11 mouse cellular contexts compared by ENCODE assay signal in the genomic region with DNA sequence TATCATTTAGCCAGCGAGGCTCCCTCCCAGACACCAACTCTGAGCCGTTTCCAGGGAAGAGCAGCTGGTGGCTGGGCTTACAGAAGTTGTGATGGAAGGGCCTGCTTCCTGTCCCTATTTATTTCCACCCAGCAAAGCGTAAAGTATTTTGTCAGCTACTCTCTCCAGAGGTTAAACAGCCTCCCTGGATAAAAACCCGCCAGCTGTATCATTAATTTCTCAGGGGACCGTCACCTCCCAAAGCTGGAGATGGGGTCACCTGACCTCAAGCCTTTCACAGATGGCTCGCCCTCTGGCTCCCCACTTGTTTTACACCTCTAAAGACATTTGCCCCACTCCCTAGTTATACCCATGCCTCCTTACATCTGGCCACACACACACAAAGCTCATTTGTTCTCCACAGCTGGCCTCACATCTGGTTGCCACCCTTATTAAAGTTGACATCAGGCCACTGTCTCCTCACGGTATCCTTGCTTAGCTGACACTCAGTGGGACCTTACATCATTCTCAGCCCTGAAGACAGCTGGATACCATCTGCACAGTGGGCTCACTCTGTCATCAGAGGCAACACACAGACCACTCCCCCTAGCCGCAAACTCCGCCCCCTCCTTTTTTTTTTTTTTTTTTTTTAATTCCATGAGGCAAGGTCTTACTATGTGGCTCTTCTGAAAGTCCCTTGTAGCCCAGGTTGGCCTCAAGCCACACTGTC. TPM values are rescaled to one million over a fixed set of nuclear protein-coding genes. Genes with fewer than 3 reads are reported as not detected.
A peak's percentile ranks its signal among the peaks of the same experiment; 100 is the strongest.
DNase-seq lines count a peak whose midpoint lies in the region; ATAC-seq and TF ChIP-seq lines count a peak whose summit lies in the region.
"Had no signal": no experiment of that assay in that cellular context is flagged by ENCODE, and none has a peak within 500 bp of the region (broad histone marks: within the 10 kb centered on the region; RNA-seq: fewer than 3 reads in every experiment).

No protein-coding gene starts in this region.

- no peaks in the 10 kb centered on the region for H3K27me3 ChIP-seq in forebrain, embryonic 11.5 days (ENCODE audit: control insufficient read depth, insufficient read depth, low read length)
- peaks cover 8% of the 10 kb centered on the region for H3K27me3 ChIP-seq in forebrain, embryonic 10.5 days (ENCODE audit: poor library complexity, severe bottlenecking)
- H3K27me3 ChIP-seq in lung, embryonic 15.5 days, result no peaks in the 10 kb centered on the region
- no peaks in the 10 kb centered on the region for H3K27me3 ChIP-seq in hindbrain, postnatal 0 days (ENCODE audit: insufficient read depth, low read length)

- no peak for TF ChIP-seq CTCF in hindbrain, postnatal 0 days (IDR thresholded peaks at IDR 0.05; ENCODE audit: low read depth)

- H3K4me2 ChIP-seq in forebrain, embryonic 11.5 days (ENCODE audit: low read depth, low read length, severe bottlenecking), result no peak overlapping the region
- no peak overlapping the region for H3K4me2 ChIP-seq in lung, embryonic 15.5 days
- H3K4me2 ChIP-seq in hindbrain, postnatal 0 days (ENCODE audit: low read depth, low read length), result no peak overlapping the region
- H3K4me2 ChIP-seq: liver, embryonic 11.5 days had no signal

- 57% methylated on average over 9 of the region's 9 CpGs for WGBS in forebrain, embryonic 11.5 days
- WGBS in forebrain, embryonic 10.5 days, result 50% methylated on average over 9 of the region's 9 CpGs
- WGBS in lung, embryonic 15.5 days, result 39% methylated on average over 9 of the region's 9 CpGs
- 35% methylated on average over 9 of the region's 9 CpGs for WGBS in hindbrain, postnatal 0 days

- H3K27ac ChIP-seq in forebrain, embryonic 11.5 days (ENCODE audit: low read depth, low read length), result no peak overlapping the region
- H3K27ac ChIP-seq in forebrain, embryonic 10.5 days, result no peak overlapping the region
- H3K27ac ChIP-seq in lung, embryonic 15.5 days, result no peak overlapping the region
- no peak overlapping the region for H3K27ac ChIP-seq in hindbrain, postnatal 0 days

- H3K4me1 ChIP-seq in forebrain, embryonic 11.5 days (replicated peaks; ENCODE audit: control insufficient read depth, insufficient read depth, low read length), result no peaks in the 10 kb centered on the region
- peaks cover 28% of the 10 kb centered on the region for H3K4me1 ChIP-seq in forebrain, embryonic 10.5 days
- 0 out of 2 replicates have a peak, but pooled peaks cover 10% of the 10 kb centered on the region for H3K4me1 ChIP-seq in lung, embryonic 15.5 days
- H3K4me1 ChIP-seq in hindbrain, postnatal 0 days (ENCODE audit: insufficient read depth, low read length), result no peaks in the 10 kb centered on the region

- H3K4me3 ChIP-seq in forebrain, embryonic 11.5 days (ENCODE audit: low read depth, low read length), result no peak overlapping the region
- H3K4me3 ChIP-seq in forebrain, embryonic 10.5 days, result no peak overlapping the region
- no peak overlapping the region for H3K4me3 ChIP-seq in lung, embryonic 15.5 days
- no peak overlapping the region for H3K4me3 ChIP-seq in hindbrain, postnatal 0 days (ENCODE audit: low read length)

- H3K9ac ChIP-seq in forebrain, embryonic 11.5 days (ENCODE audit: low read length), result no peak overlapping the region
- no peak overlapping the region for H3K9ac ChIP-seq in lung, embryonic 15.5 days
- no peak overlapping the region for H3K9ac ChIP-seq in hindbrain, postnatal 0 days (replicated peaks; ENCODE audit: low read length)

- H3K36me3 ChIP-seq in forebrain, embryonic 11.5 days (ENCODE audit: control insufficient read depth, insufficient read depth, low read length), result no peaks in the 10 kb centered on the region
- no peaks in the 10 kb centered on the region for H3K36me3 ChIP-seq in forebrain, embryonic 10.5 days (replicated peaks)
- no peaks in the 10 kb centered on the region for H3K36me3 ChIP-seq in lung, embryonic 15.5 days
- no peaks in the 10 kb centered on the region for H3K36me3 ChIP-seq in hindbrain, postnatal 0 days (ENCODE audit: insufficient read depth, low read length)

- H3K9me3 ChIP-seq in forebrain, embryonic 11.5 days (ENCODE audit: control insufficient read depth, low read length), result no peaks in the 10 kb centered on the region
- H3K9me3 ChIP-seq in forebrain, embryonic 10.5 days, result no peaks in the 10 kb centered on the region
- H3K9me3 ChIP-seq in lung, embryonic 15.5 days, result no peaks in the 10 kb centered on the region
- no peaks in the 10 kb centered on the region for H3K9me3 ChIP-seq in hindbrain, postnatal 0 days (ENCODE audit: low read length)

- 0 out of 2 replicates have a peak, but pooled peaks have one; percentile 33 for ATAC-seq in forebrain, embryonic 11.5 days (replicated peaks; ENCODE audit: low FRiP score)
- ATAC-seq in lung, embryonic 15.5 days (ENCODE audit: borderline replicate concordance, extremely low read depth, low FRiP score, low TSS enrichment), result peak; percentile 62; the same call in 1 of the 2 replicates
- ATAC-seq in hindbrain, postnatal 0 days, result peak; percentile 45; the same call in 1 of the 2 replicates

- DNase-seq in forebrain, embryonic 11.5 days (ENCODE audit: low spot score), result no peak
- DNase-seq in forebrain, embryonic 10.5 days (ENCODE audit: extremely low spot score, low spot score), result no peak
- no peak for DNase-seq in lung, postnatal 36 days
- peak; percentile 19 for DNase-seq in hindbrain, postnatal 0 days (ENCODE audit: low spot score)
- DNase-seq in retina, postnatal 1 day, result peak; percentile 41
- no peak for DNase-seq in cerebellum, adult 9-11 months
- no peak for DNase-seq in thymus, postnatal 36 days
- DNase-seq: gastrocnemius, postnatal 25 days had no signal

RNA-seq across cellular contexts. Expression of a gene that starts 4.8 kb away (rescaled TPM):
- 1.9 and 4.8 TPM in 2 replicates for polyA plus RNA-seq in forebrain, embryonic 11.5 days (2014; fragmentation: Nextera tagmentation; extraction: Ambion mirVana)
- 3.4 and 4.5 TPM in 2 replicates for polyA plus RNA-seq in forebrain, embryonic 10.5 days (2016; fragmentation: Nextera tagmentation; extraction: Ambion mirVana)
- 4.6 and 5.4 TPM in 2 replicates for polyA plus RNA-seq in lung, embryonic 15.5 days (2015; fragmentation: Nextera tagmentation; extraction: Ambion mirVana)
- 2.3 and 4.8 TPM in 2 replicates for total RNA-seq in hindbrain, postnatal 0 days (2014; rRNA removed)
- polyA plus RNA-seq in hindbrain, postnatal 0 days (2015; fragmentation: Nextera tagmentation; extraction: Ambion mirVana), result 1.1 and 1.5 TPM in 2 replicates
- total RNA-seq: gastrocnemius, postnatal 25 days; monocyte, adult 5-6 weeks had no signal

RNA-seq across cellular contexts. Expression of a gene that starts 22.7 kb away (rescaled TPM):
- 2.9 and 3.7 TPM in 2 replicates for polyA plus RNA-seq in forebrain, embryonic 11.5 days (2014; fragmentation: Nextera tagmentation; extraction: Ambion mirVana)
- polyA plus RNA-seq in forebrain, embryonic 10.5 days (2016; fragmentation: Nextera tagmentation; extraction: Ambion mirVana), result 3.7 and 5.6 TPM in 2 replicates
- polyA plus RNA-seq in lung, embryonic 15.5 days (2015; fragmentation: Nextera tagmentation; extraction: Ambion mirVana), result 3.2 and 3.7 TPM in 2 replicates
- total RNA-seq in hindbrain, postnatal 0 days (2014; rRNA removed), result 9.3 and 12.9 TPM in 2 replicates
- polyA plus RNA-seq in hindbrain, postnatal 0 days (2015; fragmentation: Nextera tagmentation; extraction: Ambion mirVana), result 9.2 and 11.3 TPM in 2 replicates

RNA-seq across cellular contexts. Expression of a gene that starts 26.6 kb away (rescaled TPM):
- polyA plus RNA-seq in forebrain, embryonic 11.5 days (2014; fragmentation: Nextera tagmentation; extraction: Ambion mirVana), result 0.48 and 0.64 TPM in 2 replicates
- polyA plus RNA-seq in forebrain, embryonic 10.5 days (2016; fragmentation: Nextera tagmentation; extraction: Ambion mirVana), result 1.6 and 2.0 TPM in 2 replicates
- polyA plus RNA-seq in lung, embryonic 15.5 days (2015; fragmentation: Nextera tagmentation; extraction: Ambion mirVana), result 16.8 and 17.3 TPM in 2 replicates
- 2.7 and 6.2 TPM in 2 replicates for total RNA-seq in hindbrain, postnatal 0 days (2014; rRNA removed)
- 3.6 and 3.7 TPM in 2 replicates for polyA plus RNA-seq in hindbrain, postnatal 0 days (2015; fragmentation: Nextera tagmentation; extraction: Ambion mirVana)
- total RNA-seq: monocyte, adult 5-6 weeks had no signal

RNA-seq across cellular contexts. Expression of a gene that starts 38.5 kb away (rescaled TPM):
- polyA plus RNA-seq in forebrain, embryonic 11.5 days (2014; fragmentation: Nextera tagmentation; extraction: Ambion mirVana), result not detected in 2 replicates
- polyA plus RNA-seq in forebrain, embryonic 10.5 days (2016; fragmentation: Nextera tagmentation; extraction: Ambion mirVana), result 0.09 and 0.21 TPM in 2 replicates
- 2.3 and 2.7 TPM in 2 replicates for polyA plus RNA-seq in lung, embryonic 15.5 days (2015; fragmentation: Nextera tagmentation; extraction: Ambion mirVana)
- total RNA-seq in hindbrain, postnatal 0 days (2014; rRNA removed), result 0.61 and 1.2 TPM in 2 replicates
- polyA plus RNA-seq in hindbrain, postnatal 0 days (2015; fragmentation: Nextera tagmentation; extraction: Ambion mirVana), result 1.2 and 1.4 TPM in 2 replicates
- total RNA-seq: monocyte, adult 5-6 weeks had no signal

RNA-seq across cellular contexts. Expression of a gene that starts 40.3 kb away (rescaled TPM):
- 0.17 TPM in 1 of 2 replicates, not detected in the other for polyA plus RNA-seq in forebrain, embryonic 11.5 days (2014; fragmentation: Nextera tagmentation; extraction: Ambion mirVana)
- polyA plus RNA-seq in forebrain, embryonic 10.5 days (2016; fragmentation: Nextera tagmentation; extraction: Ambion mirVana), result not detected in 2 replicates
- 0.06 and 0.31 TPM in 2 replicates for polyA plus RNA-seq in lung, embryonic 15.5 days (2015; fragmentation: Nextera tagmentation; extraction: Ambion mirVana)
- total RNA-seq in hindbrain, postnatal 0 days (2014; rRNA removed), result 1.5 and 11.8 TPM in 2 replicates
- polyA plus RNA-seq in hindbrain, postnatal 0 days (2015; fragmentation: Nextera tagmentation; extraction: Ambion mirVana), result 1.0 and 1.6 TPM in 2 replicates
- total RNA-seq: gastrocnemius, postnatal 25 days had no signal
- polyA plus RNA-seq: liver, embryonic 11.5 days had no signal

Comparison
In these comparisons a context has a peak if more than half of its experiments do, and no peak if none do; other contexts are left out.
1. DNase-seq: peak in hindbrain, postnatal 0 days (single experiment) and retina, postnatal 1 day (single experiment); none in forebrain, embryonic 11.5 days (single experiment), forebrain, embryonic 10.5 days (single experiment), lung, postnatal 36 days (single experiment), cerebellum, adult 9-11 months (single experiment) and thymus, postnatal 36 days (0 of 2).
2. Peak in every context shown above with its lines, with median percentiles within 50 percentile points of each other: ATAC-seq.